Mouse (Mus musculus) MEL (cell line): ENCODE measurements at regions not wholly inside any gene's neighbourhood (a gene's known extent, or its start where the extent isn't known, plus 50 kb on each side); places are given as distances from the start of the nearest gene placed in this dataset.

Experiments
- BHLHE40 ChIP-seq: IDR thresholded peaks from 2 replicates; pipeline ENCODE4 v1.6.1; 2012; ENCODE audit warnings: low read depth, mild to moderate bottlenecking, inconsistent platforms, low read length, improper control_type of control experiment, borderline replicate concordance
- CHD2 ChIP-seq: IDR thresholded peaks from 2 replicates; pipeline ENCODE4 v1.6.1; 2011; ENCODE audit warnings: low read length, improper control_type of control experiment
- CTCF ChIP-seq, 3 experiments: IDR thresholded peaks in 2 of 3; conservative IDR thresholded peaks in 1 of 3; 2 replicates each; pipeline ENCODE4 v1.5.1; 2011 to 2012; ENCODE audit warnings: low read length in 3 of 3, low read depth in 2 of 3, mild to moderate bottlenecking in 2 of 3, improper control_type of control experiment in 1 of 3, inconsistent platforms in 1 of 3, mixed read lengths in 1 of 3, moderate library complexity in 1 of 3; ENCODE audit not compliant: control insufficient read depth in 1 of 3, insufficient read depth in 1 of 3, poor library complexity in 1 of 3, severe bottlenecking in 1 of 3
- EP300 ChIP-seq, 2 experiments: IDR thresholded peaks; 2 replicates each; pipeline ENCODE4 v1.6.1; 2011; ENCODE audit warnings: improper control_type of control experiment in 2 of 2, low read length in 2 of 2, low read depth in 1 of 2, mild to moderate bottlenecking in 1 of 2
- ETS1 ChIP-seq: IDR thresholded peaks from 2 replicates; pipeline ENCODE4 v1.6.1; 2012; ENCODE audit warnings: low read depth, mild to moderate bottlenecking, inconsistent platforms, low read length, improper control_type of control experiment, moderate library complexity
- GABPA ChIP-seq: IDR thresholded peaks from 2 replicates; pipeline ENCODE4 v1.6.1; 2012; ENCODE audit warnings: low read depth, mild to moderate bottlenecking, inconsistent platforms, low read length, improper control_type of control experiment, moderate library complexity
- MAFK ChIP-seq: IDR thresholded peaks from 2 replicates; pipeline ENCODE4 v1.6.1; 2011; ENCODE audit warnings: low read depth, mild to moderate bottlenecking, low read length, improper control_type of control experiment, borderline replicate concordance
- MAX ChIP-seq: IDR thresholded peaks from 2 replicates; pipeline ENCODE4 v1.6.1; 2011; ENCODE audit warnings: low read length, improper control_type of control experiment
- MAZ ChIP-seq: IDR thresholded peaks from 2 replicates; pipeline ENCODE4 v1.6.1; 2012; ENCODE audit warnings: low read depth, mild to moderate bottlenecking, inconsistent platforms, low read length, improper control_type of control experiment
- POLR2A ChIP-seq, 2 experiments: IDR thresholded peaks; 2 replicates each; pipeline ENCODE4 v1.6.1; 2011 to 2012; ENCODE audit warnings: low read length in 2 of 2, mild to moderate bottlenecking in 2 of 2, control low read depth in 1 of 2, improper control_type of control experiment in 1 of 2, low read depth in 1 of 2, moderate library complexity in 1 of 2; ENCODE audit not compliant: control insufficient read depth in 1 of 2, insufficient read depth in 1 of 2, poor library complexity in 1 of 2
- SMC3 ChIP-seq: IDR thresholded peaks from 2 replicates; pipeline ENCODE4 v1.6.1; 2011; ENCODE audit warnings: low read depth, low read length, improper control_type of control experiment
- UBTF ChIP-seq: IDR thresholded peaks from 2 replicates; pipeline ENCODE4 v1.6.1; 2012; ENCODE audit warnings: low read depth, mild to moderate bottlenecking, inconsistent platforms, low read length, improper control_type of control experiment, moderate library complexity, borderline replicate concordance; ENCODE audit not compliant: insufficient read depth
- ZC3H11A ChIP-seq: IDR thresholded peaks from 2 replicates; pipeline ENCODE4 v1.6.1; 2012; ENCODE audit warnings: low read depth, mild to moderate bottlenecking, inconsistent platforms, low read length, improper control_type of control experiment
- ZNF384 ChIP-seq: IDR thresholded peaks from 2 replicates; pipeline ENCODE4 v1.6.1; 2012; ENCODE audit warnings: low read depth, mild to moderate bottlenecking, inconsistent platforms, low read length, improper control_type of control experiment

DNA sequence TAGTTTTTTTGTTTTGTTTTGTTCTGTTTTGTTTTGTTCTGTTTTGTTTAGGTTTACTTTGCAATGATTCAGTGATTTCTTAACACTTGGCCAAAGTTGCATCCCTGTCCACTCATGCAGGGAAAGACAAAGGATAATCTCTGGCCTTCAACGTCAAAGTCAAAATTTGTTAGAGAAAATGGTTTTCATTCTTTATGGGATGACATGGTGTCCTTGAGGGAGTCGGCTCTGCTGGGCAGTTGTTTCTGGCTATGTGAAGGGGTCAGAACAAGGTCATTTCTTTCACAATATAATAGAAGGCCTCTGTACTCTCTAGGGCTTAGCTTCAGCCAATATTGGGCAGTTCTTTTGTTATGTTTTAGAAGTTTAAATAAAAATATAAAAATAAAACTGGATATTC, 184.1 kb upstream of the Wdfy3 start:
- TF ChIP-seq GABPA, result no peak
- TF ChIP-seq UBTF, result no peak
- no peak for TF ChIP-seq CTCF (IDR thresholded peaks at IDR 0.05 in 2 of 3, conservative IDR thresholded peaks at IDR 0.05 in 1 of 3; ENCODE audit: control insufficient read depth in 1 of 3, insufficient read depth in 1 of 3, low read depth in 2 of 3, low read length in 3 of 3, poor library complexity in 1 of 3, severe bottlenecking in 1 of 3)
- no peak for TF ChIP-seq EP300 (IDR thresholded peaks at IDR 0.05; ENCODE audit: low read depth in 1 of 2, low read length in 2 of 2)
- no peak for TF ChIP-seq POLR2A (IDR thresholded peaks at IDR 0.05; ENCODE audit: control insufficient read depth in 1 of 2, insufficient read depth in 1 of 2, low read depth in 1 of 2, low read length in 2 of 2, poor library complexity in 1 of 2)
- TF ChIP-seq MAZ, result no peak
- no peak for TF ChIP-seq BHLHE40
- no peak for TF ChIP-seq MAFK
- no peak for TF ChIP-seq ZNF384
- no peak for TF ChIP-seq CHD2
- no peak for TF ChIP-seq SMC3
- no peak for TF ChIP-seq MAX
- no peak for TF ChIP-seq ETS1
- no peak for TF ChIP-seq ZC3H11A
